Mouse (Mus musculus): ENCODE data around the gene Kazald1. TPM values are rescaled to one million over a fixed set of nuclear protein-coding genes. Genes with fewer than 3 reads are reported as not detected.
A peak's percentile ranks its signal among the peaks of the same experiment; 100 is the strongest.

Kazald1 gene
- total and polyA plus RNA-seq, 2 experiments from 2014 or later: 10.3 to 21.7 TPM

GRCm38 (mm10) chr19:45046523-45047321 is 28.3 kb upstream of the Kazald1 start:
- DNase-seq (ENCODE audit: low spot score): peak; percentile 39
- ATAC-seq (ENCODE audit: insufficient read depth, low read depth): no peak; the same call in 1 of the 2 replicates
- Histone ChIP-seq H3K9me3 (replicated peaks; ENCODE audit: control insufficient read depth, low read length) (no peaks in the 10 kb centered on the region), H3K36me3 (replicated peaks; ENCODE audit: control insufficient read depth, insufficient read depth, low read length) (peaks cover 9% of the 10 kb centered on the region), H3K4me1 (ENCODE audit: control insufficient read depth, insufficient read depth) (peaks cover 18% of the 10 kb centered on the region), H3K4me3 (ENCODE audit: low read depth, low read length) (peak overlapping the region; percentile 60), H3K9ac (replicated peaks; ENCODE audit: low read depth, low read length) (peak overlapping the region; percentile 58), H3K27ac (ENCODE audit: low read depth) (peak overlapping the region; percentile 87), H3K27me3 (ENCODE audit: control insufficient read depth, insufficient read depth, low read length) (peaks cover 16% of the 10 kb centered on the region), H3K4me2 (ENCODE audit: low read depth, low read length) (peak overlapping the region; percentile 80)
- under 1% methylated on average over 34 of the region's 34 CpGs for WGBS
- TF ChIP-seq CTCF (IDR thresholded peaks at IDR 0.05; ENCODE audit: low read depth): 0 out of 2 replicates have a peak, but pooled peaks have one; percentile 3
- no peak for TF ChIP-seq EP300 (IDR thresholded peaks at IDR 0.05; ENCODE audit: low read depth)

GRCm38 (mm10) chr19:45047417-45047934 is 27.6 kb upstream of the Kazald1 start, which contains the start of gene Sfxn3:
Gene Sfxn3, plus strand, starts transcription at chr19:45047503.
- H3K9me3 ChIP-seq (replicated peaks; ENCODE audit: control insufficient read depth, low read length): no peaks in the 10 kb centered on the region
- peak within 1 kb of the TSS; percentile 60 for H3K4me3 ChIP-seq (ENCODE audit: low read depth, low read length)
- peaks cover 14% of the 10 kb centered on the region for H3K27me3 ChIP-seq (ENCODE audit: control insufficient read depth, insufficient read depth, low read length)
- peak; percentile 62 for TF ChIP-seq CTCF (IDR thresholded peaks at IDR 0.05; ENCODE audit: low read depth)
- TF ChIP-seq EP300 (IDR thresholded peaks at IDR 0.05; ENCODE audit: low read depth): no peak
- peak within 1 kb of the TSS; percentile 80 for H3K4me2 ChIP-seq (ENCODE audit: low read depth, low read length)
- peaks cover 18% of the 10 kb centered on the region for H3K4me1 ChIP-seq (ENCODE audit: control insufficient read depth, insufficient read depth)
- WGBS: under 1% methylated on average over 26 of the region's 26 CpGs
- peak; percentile 87 for DNase-seq (ENCODE audit: low spot score)
- ATAC-seq (ENCODE audit: insufficient read depth, low read depth): peak; percentile 82
- peaks cover 17% of the 10 kb centered on the region for H3K36me3 ChIP-seq (replicated peaks; ENCODE audit: control insufficient read depth, insufficient read depth, low read length)
- peak within 1 kb of the TSS; percentile 58 for H3K9ac ChIP-seq (replicated peaks; ENCODE audit: low read depth, low read length)
- H3K27ac ChIP-seq (ENCODE audit: low read depth): peak within 1 kb of the TSS; percentile 87

GRCm38 (mm10) chr19:45047935-45048643 is 27.0 kb upstream of the Kazald1 start:
- peaks cover 14% of the 10 kb centered on the region for H3K27me3 ChIP-seq (ENCODE audit: control insufficient read depth, insufficient read depth, low read length)
- peak overlapping the region; percentile 87 for H3K27ac ChIP-seq (ENCODE audit: low read depth)
- DNase-seq (ENCODE audit: low spot score) (peak; percentile 80), ATAC-seq (ENCODE audit: insufficient read depth, low read depth) (peak; percentile 60)
- H3K4me3 ChIP-seq (ENCODE audit: low read depth, low read length): peak overlapping the region; percentile 60
- H3K9me3 ChIP-seq (replicated peaks; ENCODE audit: control insufficient read depth, low read length): no peaks in the 10 kb centered on the region
- H3K9ac ChIP-seq (replicated peaks; ENCODE audit: low read depth, low read length): peak overlapping the region; percentile 58
- H3K4me1 ChIP-seq (ENCODE audit: control insufficient read depth, insufficient read depth): peaks cover 18% of the 10 kb centered on the region
- TF ChIP-seq CTCF (IDR thresholded peaks at IDR 0.05; ENCODE audit: low read depth) (no peak), EP300 (IDR thresholded peaks at IDR 0.05; ENCODE audit: low read depth) (no peak)
- peak overlapping the region; percentile 80 for H3K4me2 ChIP-seq (ENCODE audit: low read depth, low read length)
- 21% methylated on average over 11 of the region's 11 CpGs for WGBS
- peaks cover 22% of the 10 kb centered on the region for H3K36me3 ChIP-seq (replicated peaks; ENCODE audit: control insufficient read depth, insufficient read depth, low read length)

GRCm38 (mm10) chr19:45048644-45049365 is 26.2 kb upstream of the Kazald1 start:
- H3K4me2 ChIP-seq (ENCODE audit: low read depth, low read length): peak overlapping the region; percentile 80
- 79% methylated on average over 12 of the region's 12 CpGs for WGBS
- DNase-seq (ENCODE audit: low spot score) (no peak), ATAC-seq (ENCODE audit: insufficient read depth, low read depth) (no peak)
- TF ChIP-seq EP300 (IDR thresholded peaks at IDR 0.05; ENCODE audit: low read depth) (no peak), CTCF (IDR thresholded peaks at IDR 0.05; ENCODE audit: low read depth) (no peak)
- H3K9me3 ChIP-seq (replicated peaks; ENCODE audit: control insufficient read depth, low read length): no peaks in the 10 kb centered on the region
- peak overlapping the region; percentile 58; the same call in 1 of the 2 replicates for H3K9ac ChIP-seq (replicated peaks; ENCODE audit: low read depth, low read length)
- peak overlapping the region; percentile 87 for H3K27ac ChIP-seq (ENCODE audit: low read depth)
- H3K27me3 ChIP-seq (ENCODE audit: control insufficient read depth, insufficient read depth, low read length): peaks cover 14% of the 10 kb centered on the region
- H3K4me3 ChIP-seq (ENCODE audit: low read depth, low read length): peak overlapping the region; percentile 60
- H3K4me1 ChIP-seq (ENCODE audit: control insufficient read depth, insufficient read depth): peaks cover 18% of the 10 kb centered on the region
- H3K36me3 ChIP-seq (replicated peaks; ENCODE audit: control insufficient read depth, insufficient read depth, low read length): peaks cover 24% of the 10 kb centered on the region

- Histone ChIP-seq H3K27me3 (ENCODE audit: control insufficient read depth, insufficient read depth, low read length) (peaks cover 14% of the 10 kb centered on the region), H3K27ac (ENCODE audit: low read depth) (no peak overlapping the region), H3K9me3 (replicated peaks; ENCODE audit: control insufficient read depth, low read length) (no peaks in the 10 kb centered on the region), H3K4me2 (ENCODE audit: low read depth, low read length) (no peak overlapping the region), H3K4me1 (ENCODE audit: control insufficient read depth, insufficient read depth) (peaks cover 18% of the 10 kb centered on the region), H3K36me3 (replicated peaks; ENCODE audit: control insufficient read depth, insufficient read depth, low read length) (peaks cover 24% of the 10 kb centered on the region), H3K9ac (replicated peaks; ENCODE audit: low read depth, low read length) (no peak overlapping the region), H3K4me3 (ENCODE audit: low read depth, low read length) (no peak overlapping the region)
- TF ChIP-seq CTCF (IDR thresholded peaks at IDR 0.05; ENCODE audit: low read depth): no peak
- TF ChIP-seq EP300 (IDR thresholded peaks at IDR 0.05; ENCODE audit: low read depth): no peak
- ATAC-seq (ENCODE audit: insufficient read depth, low read depth) (no peak), DNase-seq (ENCODE audit: low spot score) (no peak)
- 65% methylated on average over 9 of the region's 9 CpGs for WGBS
These were observed 25.5 kb upstream of the Kazald1 start for GRCm38 (mm10) chr19:45049523-45049922.

All from heart, postnatal 0 days (tissue).